Mouse (Mus musculus): Measurements from ENCODE around the gene Ercc4. TPM values are rescaled to one million over a fixed set of nuclear protein-coding genes. Genes with fewer than 3 reads are reported as not detected.

Gene Ercc4
- polyA plus RNA-seq, 1 experiment from 2014 or later: 15.5 TPM

DNA sequence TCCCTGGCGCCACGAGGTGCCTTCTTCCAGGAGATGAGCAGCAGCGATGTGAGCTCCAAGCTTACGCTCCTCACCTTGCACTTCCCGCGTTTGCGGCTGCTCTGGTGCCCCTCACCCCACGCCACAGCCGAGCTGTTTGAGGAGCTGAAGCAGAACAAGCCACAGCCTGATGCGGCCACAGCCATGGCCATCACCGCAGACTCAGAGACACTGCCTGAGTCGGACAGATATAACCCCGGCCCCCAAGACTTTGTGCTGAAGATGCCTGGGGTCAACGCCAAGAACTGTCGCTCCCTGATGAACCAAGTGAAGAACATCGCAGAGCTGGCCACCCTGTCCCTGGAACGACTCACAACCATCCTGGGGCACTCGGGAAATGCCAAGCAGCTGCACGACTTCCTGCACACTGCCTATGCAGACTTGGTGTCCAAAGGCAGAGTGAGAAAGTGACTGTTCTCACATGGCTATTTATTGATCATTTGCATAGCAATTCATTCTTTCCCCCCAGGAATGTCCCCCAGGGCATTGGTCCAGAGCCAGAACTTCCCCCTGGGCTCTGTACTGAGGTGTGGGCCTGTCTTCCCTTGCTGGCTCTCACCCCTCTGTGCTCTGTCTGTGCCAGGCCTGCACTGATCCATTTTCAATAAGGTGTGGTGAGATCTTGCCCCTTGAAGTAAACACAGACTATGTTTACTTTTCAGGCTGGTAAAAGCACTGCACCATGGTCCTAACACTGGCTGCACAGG lies 38.5 kb downstream of the Ercc4 start:
- TF ChIP-seq CTCF (IDR thresholded peaks at IDR 0.05; ENCODE audit: low read depth): no peak
- DNase-seq (peak; percentile 41), ATAC-seq (ENCODE audit: insufficient read depth) (peak; percentile 47; the same call in 1 of the 2 replicates)
- Histone ChIP-seq H3K9ac (no peak overlapping the region), H3K27me3 (ENCODE audit: insufficient read depth, low read length) (no peaks in the 10 kb centered on the region), H3K27ac (ENCODE audit: low read depth) (no peak overlapping the region), H3K4me2 (no peak overlapping the region), H3K36me3 (ENCODE audit: insufficient read depth) (peaks cover 41% of the 10 kb centered on the region), H3K9me3 (ENCODE audit: low read depth, low read length) (no peaks in the 10 kb centered on the region), H3K4me3 (ENCODE audit: low read depth, low read length) (no peak overlapping the region), H3K4me1 (ENCODE audit: insufficient read depth) (no peaks in the 10 kb centered on the region)
- WGBS: 73% methylated on average over 19 of the region's 19 CpGs

- no peak for DNase-seq
- no peaks in the 10 kb centered on the region for H3K27me3 ChIP-seq (ENCODE audit: insufficient read depth, low read length)
- no peak overlapping the region for H3K9ac ChIP-seq
- TF ChIP-seq CTCF (IDR thresholded peaks at IDR 0.05; ENCODE audit: low read depth): no peak
- no peaks in the 10 kb centered on the region for H3K9me3 ChIP-seq (ENCODE audit: low read depth, low read length)
- ATAC-seq (ENCODE audit: insufficient read depth): no peak
- peaks cover 33% of the 10 kb centered on the region for H3K36me3 ChIP-seq (ENCODE audit: insufficient read depth)
- no peak overlapping the region for H3K4me3 ChIP-seq (ENCODE audit: low read depth, low read length)
- no peak overlapping the region for H3K4me2 ChIP-seq
- no peak overlapping the region for H3K27ac ChIP-seq (ENCODE audit: low read depth)
- WGBS: 79% methylated on average over 8 of the region's 8 CpGs
- H3K4me1 ChIP-seq (ENCODE audit: insufficient read depth): no peaks in the 10 kb centered on the region
Measured at GRCm38 (mm10) chr16:13149950-13150349, 40.5 kb downstream of the Ercc4 start.

DNA sequence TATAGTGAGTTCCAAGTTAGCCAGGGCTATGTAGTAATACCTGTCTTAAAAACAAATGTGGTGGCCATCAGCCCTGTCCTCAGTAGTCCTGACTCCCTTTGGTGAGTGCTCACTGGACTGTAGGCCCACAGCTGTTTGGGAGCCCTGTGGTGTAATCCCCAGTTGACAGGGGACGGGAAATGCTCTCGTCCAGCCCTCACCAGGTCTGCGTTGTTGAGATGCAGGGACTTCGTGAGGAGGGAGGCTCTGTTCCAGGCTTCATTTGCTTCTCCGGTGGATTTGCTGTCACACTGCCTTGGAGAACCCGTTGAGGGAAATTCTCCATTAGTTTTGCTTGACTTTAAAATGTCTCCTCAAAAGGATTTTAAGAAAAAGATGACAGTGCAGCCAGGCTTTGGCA lies 41.3 kb downstream of the Ercc4 start:
- ATAC-seq (ENCODE audit: insufficient read depth): no peak
- Histone ChIP-seq H3K4me1 (ENCODE audit: insufficient read depth) (no peaks in the 10 kb centered on the region), H3K4me2 (no peak overlapping the region), H3K27me3 (ENCODE audit: insufficient read depth, low read length) (no peaks in the 10 kb centered on the region), H3K36me3 (ENCODE audit: insufficient read depth) (peaks cover 30% of the 10 kb centered on the region), H3K27ac (ENCODE audit: low read depth) (no peak overlapping the region), H3K9me3 (ENCODE audit: low read depth, low read length) (no peaks in the 10 kb centered on the region), H3K4me3 (ENCODE audit: low read depth, low read length) (no peak overlapping the region), H3K9ac (no peak overlapping the region)
- no peak for TF ChIP-seq CTCF (IDR thresholded peaks at IDR 0.05; ENCODE audit: low read depth)
- DNase-seq: no peak
- 82% methylated on average over 6 of the region's 6 CpGs for WGBS

- no peaks in the 10 kb centered on the region for H3K27me3 ChIP-seq (ENCODE audit: insufficient read depth, low read length)
- no peaks in the 10 kb centered on the region for H3K9me3 ChIP-seq (ENCODE audit: low read depth, low read length)
- no peak overlapping the region for H3K4me3 ChIP-seq (ENCODE audit: low read depth, low read length)
- peaks cover 15% of the 10 kb centered on the region for H3K36me3 ChIP-seq (ENCODE audit: insufficient read depth)
- no peak for DNase-seq
- TF ChIP-seq CTCF (IDR thresholded peaks at IDR 0.05; ENCODE audit: low read depth): no peak
- no peak overlapping the region for H3K9ac ChIP-seq
- no peak for ATAC-seq (ENCODE audit: insufficient read depth)
- H3K4me2 ChIP-seq: no peak overlapping the region
- WGBS: 76% methylated on average over 5 of the region's 5 CpGs
- H3K27ac ChIP-seq (ENCODE audit: low read depth): no peak overlapping the region
- no peaks in the 10 kb centered on the region for H3K4me1 ChIP-seq (ENCODE audit: insufficient read depth)
Measured at GRCm38 (mm10) chr16:13152475-13152874, 43.0 kb downstream of the Ercc4 start.

DNA sequence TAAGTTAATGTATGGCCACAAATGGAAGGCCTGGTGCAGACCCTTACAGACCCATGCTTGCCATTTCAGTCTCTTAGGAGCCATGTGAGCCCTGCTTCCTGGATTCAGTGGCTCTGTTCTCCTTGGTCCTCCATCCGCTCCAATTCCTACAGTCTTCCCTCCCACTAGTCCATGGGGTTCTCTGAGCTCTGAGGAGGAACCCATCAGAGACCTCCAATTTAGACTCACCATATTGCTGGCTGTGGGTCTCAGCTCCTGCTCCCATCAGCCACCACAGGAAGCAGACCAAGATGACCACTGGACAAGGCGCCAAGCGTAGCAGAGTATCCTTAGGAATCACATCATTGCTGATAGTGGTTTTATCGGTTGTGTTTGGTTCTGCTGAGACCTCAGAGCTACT lies 43.7 kb downstream of the Ercc4 start:
- Histone ChIP-seq H3K4me2 (no peak overlapping the region), H3K27me3 (ENCODE audit: insufficient read depth, low read length) (no peaks in the 10 kb centered on the region), H3K4me1 (ENCODE audit: insufficient read depth) (no peaks in the 10 kb centered on the region), H3K9ac (no peak overlapping the region), H3K27ac (ENCODE audit: low read depth) (no peak overlapping the region), H3K9me3 (ENCODE audit: low read depth, low read length) (no peaks in the 10 kb centered on the region), H3K36me3 (ENCODE audit: insufficient read depth) (peaks cover 8% of the 10 kb centered on the region), H3K4me3 (ENCODE audit: low read depth, low read length) (no peak overlapping the region)
- ATAC-seq (ENCODE audit: insufficient read depth) (no peak), DNase-seq (no peak)
- WGBS: 88% methylated on average over 4 of the region's 4 CpGs
- TF ChIP-seq CTCF (IDR thresholded peaks at IDR 0.05; ENCODE audit: low read depth): no peak

DNA sequence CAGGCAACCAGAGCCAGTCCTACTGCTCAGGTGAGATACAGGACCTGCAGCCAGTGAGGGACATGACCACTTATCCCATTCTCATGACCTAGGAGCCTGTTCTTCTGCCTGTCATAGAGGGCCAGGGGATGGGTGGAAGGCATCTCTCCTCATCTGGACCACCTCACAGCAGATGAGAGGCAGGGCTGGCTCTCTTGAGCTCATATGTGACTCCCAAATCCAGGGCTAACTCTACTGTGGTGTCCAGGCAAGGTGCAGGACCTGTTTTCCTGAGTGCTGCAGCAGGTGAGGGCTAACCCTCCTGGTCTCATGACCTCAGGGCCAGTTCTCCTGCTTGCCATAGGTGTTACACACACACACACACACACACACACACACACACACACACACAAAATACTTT lies 44.9 kb downstream of the Ercc4 start:
- Histone ChIP-seq H3K9ac (no peak overlapping the region), H3K9me3 (ENCODE audit: low read depth, low read length) (no peaks in the 10 kb centered on the region), H3K27ac (ENCODE audit: low read depth) (no peak overlapping the region), H3K4me1 (ENCODE audit: insufficient read depth) (no peaks in the 10 kb centered on the region), H3K4me3 (ENCODE audit: low read depth, low read length) (no peak overlapping the region), H3K36me3 (ENCODE audit: insufficient read depth) (peaks cover 3% of the 10 kb centered on the region; the same call in 1 of the 2 replicates), H3K27me3 (ENCODE audit: insufficient read depth, low read length) (no peaks in the 10 kb centered on the region), H3K4me2 (no peak overlapping the region)
- no peak for TF ChIP-seq CTCF (IDR thresholded peaks at IDR 0.05; ENCODE audit: low read depth)
- no peak for ATAC-seq (ENCODE audit: insufficient read depth)
- no peak for DNase-seq

- WGBS: 24% methylated on average over 6 of the region's 6 CpGs
- Histone ChIP-seq H3K4me1 (ENCODE audit: insufficient read depth) (no peaks in the 10 kb centered on the region), H3K36me3 (ENCODE audit: insufficient read depth) (no peaks in the 10 kb centered on the region), H3K27ac (ENCODE audit: low read depth) (no peak overlapping the region), H3K27me3 (ENCODE audit: insufficient read depth, low read length) (no peaks in the 10 kb centered on the region), H3K9ac (no peak overlapping the region), H3K9me3 (ENCODE audit: low read depth, low read length) (no peaks in the 10 kb centered on the region), H3K4me2 (no peak overlapping the region), H3K4me3 (ENCODE audit: low read depth, low read length) (no peak overlapping the region)
- ATAC-seq (ENCODE audit: insufficient read depth) (no peak), DNase-seq (peak; percentile 26)
- no peak for TF ChIP-seq CTCF (IDR thresholded peaks at IDR 0.05; ENCODE audit: low read depth)
Measured at GRCm38 (mm10) chr16:13157314-13157713, 47.8 kb downstream of the Ercc4 start.

Measured in lung, embryonic 14.5 days (tissue).